Mouse (Mus musculus) left cerebral cortex, postnatal 10 days (tissue): ENCODE measurements at regions not wholly inside any gene's neighbourhood (a gene's known extent, or its start where the extent isn't known, plus 50 kb on each side); places are given as distances from the start of the nearest gene placed in this dataset.
A peak's percentile ranks its signal among the peaks of the same experiment; 100 is the strongest.

Experiments used
- DNase-seq, 2 experiments: peaks; one replicate each; pipeline ENCODE4 v3.0.0; 2021 to 2022; ENCODE audit warnings: low spot score in 2 of 2, mixed read lengths in 1 of 2; ENCODE audit errors: extremely low spot score in 1 of 2
- intact Hi-C: fragments of 180-260 bp; cut with DNase I; formaldehyde crosslinking; loops from one replicate; pipeline ENCODE4 v1.15.1; 2025

DNA sequence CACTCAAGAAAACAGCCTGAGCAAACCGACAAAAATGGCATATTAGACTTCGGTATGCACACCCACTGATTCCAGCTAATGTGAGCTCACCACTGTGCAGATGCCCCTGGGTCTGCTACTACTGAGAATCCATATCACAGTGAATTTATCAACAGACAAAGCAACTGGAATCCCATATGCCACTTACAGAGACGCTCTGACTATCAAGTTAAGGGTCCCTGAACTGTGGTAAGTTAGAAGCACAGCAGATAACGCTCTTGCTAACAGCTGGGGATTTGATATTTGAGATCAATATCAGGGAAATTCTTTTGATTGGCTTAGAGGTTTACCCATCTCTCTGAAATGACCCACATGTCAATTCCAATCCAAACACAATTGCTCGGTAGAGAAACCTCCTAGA lies 205.0 kb downstream of the Parm1 start:
- DNase-seq = no peak
- intact Hi-C loops = no loop called here

DNA sequence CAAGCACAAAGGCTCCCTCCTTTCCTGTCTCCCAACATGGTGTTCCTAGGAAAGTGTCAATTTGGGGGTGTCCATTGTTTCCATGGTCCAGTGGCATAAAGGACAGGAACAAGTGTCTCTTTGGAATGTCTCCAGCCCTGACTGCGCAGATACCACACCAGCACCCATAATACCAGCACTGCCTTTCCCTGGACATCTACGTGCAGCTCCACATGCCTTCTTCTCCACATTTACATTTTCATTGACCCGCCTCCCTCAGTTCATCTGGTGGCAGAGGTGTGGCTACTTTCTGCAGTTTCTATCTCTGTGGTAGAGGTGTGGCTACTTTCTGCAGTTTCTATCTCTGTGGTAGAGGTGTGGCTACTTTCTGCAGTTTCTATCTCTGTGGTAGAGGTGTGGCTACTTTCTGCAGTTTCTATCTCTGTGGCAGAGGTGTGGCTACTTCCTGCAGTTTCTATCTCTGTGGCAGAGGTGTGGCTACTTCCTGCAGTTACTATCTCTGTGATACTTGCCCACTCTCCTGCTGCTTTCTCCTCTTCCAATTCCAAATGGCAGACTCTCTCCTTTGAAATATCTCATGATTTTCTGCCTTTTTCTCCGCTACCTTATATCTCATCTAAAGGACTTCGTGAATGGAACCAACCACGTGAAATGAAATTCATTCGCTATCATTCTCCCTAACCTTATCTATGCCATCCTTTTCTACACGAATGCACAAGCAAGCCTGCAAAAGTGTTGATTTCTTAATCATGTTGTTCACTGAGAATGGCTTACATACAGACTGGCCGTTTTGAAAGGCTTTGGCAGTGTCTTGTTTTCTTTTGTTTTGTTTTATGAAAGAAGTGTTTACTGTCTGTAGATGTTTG lies 204.0 kb downstream of the Parm1 start:
- intact Hi-C loops = no loop called here
- no peak for DNase-seq

DNA sequence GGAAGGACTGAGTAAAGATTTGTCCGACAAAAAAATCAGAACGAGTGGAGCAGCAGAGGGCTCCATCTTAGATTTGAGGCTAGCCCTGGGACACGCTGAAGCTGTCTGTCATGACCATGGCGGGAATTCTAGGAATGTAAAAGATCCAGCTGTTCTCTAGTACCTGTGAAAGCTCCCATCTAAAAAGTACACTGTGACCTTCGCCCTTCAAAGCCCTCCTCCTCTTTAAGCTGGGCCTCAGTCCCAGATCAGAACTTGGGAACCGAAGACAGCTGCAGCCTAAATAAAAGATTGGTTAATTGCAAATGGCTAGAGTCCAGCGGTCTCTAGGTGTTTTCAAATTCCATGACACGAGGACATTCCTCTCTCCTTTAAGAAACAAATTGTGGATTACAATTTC lies 195.6 kb downstream of the Parm1 start:
- intact Hi-C loops = no loop called here
- DNase-seq = no peak

DNA sequence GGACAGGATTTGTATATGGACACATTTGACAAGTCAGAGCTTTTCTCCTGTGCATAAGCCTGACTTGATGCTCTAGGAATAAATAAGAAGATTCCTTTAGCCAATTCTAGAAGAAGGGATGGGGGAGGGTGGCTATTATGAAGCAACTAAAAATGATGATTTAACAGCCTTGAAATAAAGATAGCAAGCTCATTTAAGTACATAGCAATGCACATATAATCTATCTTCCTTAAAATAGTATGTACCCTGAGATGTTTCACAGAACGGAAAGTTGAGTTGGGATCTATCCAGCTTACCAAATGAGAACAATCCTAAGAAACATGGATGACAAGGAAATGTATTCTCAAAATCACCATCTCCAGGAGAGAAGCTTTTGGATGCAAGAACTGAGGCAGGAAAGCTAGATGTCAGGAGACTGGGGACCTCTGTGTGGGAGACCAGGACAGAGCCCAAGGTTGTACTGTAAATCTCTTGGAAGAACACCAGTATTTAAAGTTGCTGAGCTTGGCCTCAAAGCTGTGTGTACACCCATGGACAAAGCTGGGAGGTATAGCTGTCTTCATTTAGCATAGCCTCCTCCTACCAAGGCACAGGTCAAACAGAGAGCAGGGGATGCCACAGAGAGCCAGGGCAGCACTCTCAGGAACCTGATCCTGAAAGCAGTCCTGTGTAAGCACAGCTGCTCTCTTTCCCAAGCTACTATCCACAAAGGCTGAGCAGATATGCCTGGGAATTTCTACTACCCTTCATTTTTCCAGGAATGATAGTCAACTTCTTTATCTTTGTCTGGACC lies 192.3 kb downstream of the Parm1 start:
- intact Hi-C loops = no loop called here
- peak in 1 of 2 experiments; percentile 25 for DNase-seq

DNA sequence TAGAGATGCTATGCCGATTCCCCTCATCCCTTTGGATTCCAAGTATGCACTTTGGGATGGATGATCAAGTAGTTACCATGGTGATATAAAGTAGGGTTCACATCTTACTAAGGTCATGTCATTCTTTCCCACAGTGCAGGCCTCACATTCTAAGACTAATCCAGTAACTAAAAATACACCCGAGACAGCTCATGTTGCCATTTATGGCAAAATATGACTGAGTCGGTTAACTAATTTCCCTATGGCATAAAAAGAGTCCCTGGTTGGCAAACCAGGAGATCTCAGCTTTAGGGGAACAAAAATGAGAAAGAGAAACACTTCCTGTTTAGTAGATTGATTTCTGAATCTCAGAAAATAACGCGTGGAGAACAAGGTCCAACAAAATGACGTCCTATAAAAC lies 190.7 kb downstream of the Parm1 start:
- DNase-seq = no peak
- intact Hi-C loops = no loop called here

DNA sequence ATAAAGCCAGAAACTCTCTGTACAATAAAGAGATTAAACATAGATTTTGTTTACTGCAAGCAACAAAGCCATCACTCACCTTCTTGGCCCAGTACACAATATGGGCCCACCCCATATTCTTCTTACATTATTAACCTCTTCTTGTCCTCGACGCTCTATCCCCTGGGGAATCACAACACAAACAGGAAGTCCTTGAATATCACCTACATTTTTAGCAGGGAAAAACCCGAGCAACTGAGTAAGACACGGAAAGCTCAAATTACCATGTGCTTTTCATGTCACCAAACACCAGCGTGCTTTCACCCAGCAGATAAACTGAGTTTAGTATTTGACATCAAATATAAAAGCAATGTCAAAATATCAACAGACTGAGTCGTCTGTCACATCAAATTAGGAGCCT lies 179.7 kb downstream of the Parm1 start:
- intact Hi-C loops = no loop called here
- no peak for DNase-seq

DNA sequence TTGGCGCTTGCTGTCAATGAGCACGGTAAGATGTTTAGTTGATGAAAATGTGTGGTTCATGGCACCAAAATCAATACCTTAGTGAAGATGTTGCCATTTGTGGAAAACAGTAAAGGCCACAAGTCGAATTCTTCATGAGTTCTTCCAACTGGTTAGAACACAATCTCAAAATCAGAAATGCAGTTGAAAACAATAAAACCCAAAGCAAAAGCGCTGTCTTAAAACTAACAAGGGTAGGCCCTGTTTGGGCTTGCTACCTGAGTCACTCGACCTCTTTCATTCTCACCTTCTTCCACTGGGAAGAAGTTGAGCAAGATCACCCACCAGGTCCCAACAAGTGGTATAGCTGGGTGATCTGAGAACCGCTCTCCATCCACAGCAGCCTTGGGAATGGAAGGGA lies 179.1 kb downstream of the Parm1 start:
- intact Hi-C loops = no loop called here
- no peak for DNase-seq

DNA sequence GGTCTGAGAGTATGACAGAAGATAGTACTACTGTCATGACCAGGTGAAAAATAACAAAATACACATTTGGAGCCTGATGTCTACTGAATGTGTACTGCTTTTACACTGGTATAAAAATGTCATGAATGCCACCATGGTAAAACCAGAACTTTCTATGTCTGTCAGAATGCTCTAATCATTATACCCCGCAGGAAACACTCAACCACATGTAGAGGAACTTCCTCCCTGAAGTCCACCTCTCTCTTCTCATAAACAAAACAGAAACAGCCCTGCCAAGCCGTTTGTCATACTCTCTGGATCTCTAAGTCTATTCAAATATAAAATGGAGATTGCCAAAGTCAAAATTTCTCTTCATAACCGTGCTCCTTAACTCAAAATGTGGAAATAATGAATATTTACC lies 178.2 kb downstream of the Parm1 start:
- DNase-seq = no peak
- intact Hi-C loops = no loop called here

DNA sequence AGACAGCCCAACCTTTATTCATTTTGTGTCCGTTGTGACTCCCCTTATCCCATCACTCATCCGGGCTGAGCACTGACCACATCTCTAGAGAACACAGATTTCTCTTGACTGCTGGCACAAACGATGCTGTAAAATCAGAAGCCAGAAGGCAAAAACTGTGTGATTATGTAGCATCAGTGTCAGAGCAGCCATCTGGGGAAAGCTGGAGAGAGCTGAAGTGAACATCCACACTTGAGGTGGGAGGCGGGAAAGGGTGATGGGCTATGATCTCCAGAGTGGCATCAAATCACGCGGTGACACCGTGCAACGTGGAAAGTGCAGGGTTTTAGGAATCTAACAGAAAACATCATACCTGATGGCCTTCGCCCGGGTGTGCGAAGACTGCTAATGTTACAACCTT lies 175.9 kb downstream of the Parm1 start:
- intact Hi-C loops = no loop called here
- no peak for DNase-seq

DNA sequence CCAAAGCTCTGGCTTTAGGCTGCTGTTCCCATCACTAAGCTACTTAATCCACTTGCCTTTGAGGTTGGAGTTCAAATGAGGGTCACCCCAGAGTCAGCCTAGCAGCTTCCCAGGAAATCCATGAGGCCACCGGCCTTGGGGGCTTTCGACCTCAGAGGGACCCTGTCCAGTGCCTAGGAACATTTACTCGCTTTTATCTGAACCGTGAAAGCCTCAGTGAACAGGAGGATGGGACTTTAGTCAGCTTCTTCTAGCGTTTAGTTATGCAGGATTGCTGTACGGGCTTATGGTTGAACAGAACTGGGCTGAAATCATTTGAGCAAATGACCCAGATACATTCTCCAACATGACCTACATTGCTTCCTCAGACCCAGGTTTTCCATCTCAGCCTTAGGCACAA lies 174.9 kb downstream of the Parm1 start:
- intact Hi-C loops = no loop called here
- no peak for DNase-seq

DNA sequence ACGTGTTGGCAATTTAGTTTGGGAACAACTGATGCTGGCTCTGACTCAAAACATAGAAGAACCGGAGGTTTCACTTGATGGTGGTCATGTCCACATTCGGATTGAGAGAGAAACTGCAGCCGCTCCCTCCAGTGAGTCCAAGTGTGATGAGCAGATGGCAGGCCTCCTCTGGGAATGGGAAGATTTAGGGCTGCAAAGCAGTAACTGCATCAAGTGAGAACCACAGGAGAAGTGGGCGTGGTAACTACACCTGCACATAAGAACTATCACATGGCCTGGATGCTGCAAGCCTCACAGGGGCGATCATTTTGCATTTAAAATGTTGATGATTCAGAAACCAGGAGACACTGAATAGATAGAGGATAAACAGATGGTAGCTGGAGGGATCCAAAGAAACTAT lies 161.3 kb downstream of the Parm1 start:
- DNase-seq = no peak
- intact Hi-C loops = no loop called here
